Mouse (Mus musculus): Measurements from ENCODE around the gene Taf3.

- TF ChIP-seq GATA1 (IDR thresholded peaks at IDR 0.05; ENCODE audit: low read length) (no peak), TAL1 (IDR thresholded peaks at IDR 0.05; ENCODE audit: low read length) (no peak)
These were observed 14.7 kb downstream of the Taf3 start for GRCm38 (mm10) chr2:10033684-10034083.
